In the genomic region with DNA sequence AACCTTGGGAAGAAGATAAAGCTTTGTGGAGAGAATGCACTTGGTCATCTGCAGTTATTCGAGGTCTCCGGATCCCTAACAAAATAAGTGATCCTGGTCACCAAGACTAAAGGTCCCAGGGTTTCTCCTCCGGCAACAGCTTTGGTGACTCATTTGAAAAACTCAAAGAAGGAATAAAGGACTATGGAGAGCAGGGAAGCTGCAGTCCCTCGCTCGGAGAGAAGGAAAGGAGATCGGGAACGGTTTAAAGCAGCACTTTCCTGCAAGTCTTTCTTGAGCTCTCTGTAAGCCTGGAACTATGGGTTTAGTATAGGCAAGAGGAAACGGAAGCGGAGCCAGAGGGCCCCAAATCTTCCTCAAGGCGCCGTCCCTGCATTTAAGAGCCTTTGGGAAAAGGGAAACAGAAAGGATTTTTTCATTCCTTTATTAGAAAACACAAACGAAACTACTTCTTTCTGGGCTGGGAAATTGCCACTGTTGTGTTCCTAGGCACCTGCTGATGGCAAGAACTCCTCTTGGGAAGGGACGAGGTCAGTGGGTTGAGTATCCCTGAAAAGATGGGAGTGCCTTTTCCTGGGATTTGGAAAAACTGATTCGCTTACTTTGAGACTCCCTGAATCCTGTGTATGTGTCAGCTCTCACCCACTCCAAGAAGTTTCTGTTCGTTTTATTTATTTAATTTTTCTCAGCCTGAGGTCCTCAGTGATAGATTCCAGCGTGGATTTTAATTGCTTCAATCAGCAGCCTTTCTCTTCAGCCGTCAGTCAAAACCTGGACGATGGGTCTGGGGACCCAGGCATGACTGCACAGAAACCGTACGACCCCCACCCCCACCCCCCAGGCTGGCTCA, we compare ENCODE assay signal across 8 mouse cellular contexts. TPM values are rescaled to one million over a fixed set of nuclear protein-coding genes. Genes with fewer than 3 reads are reported as not detected.
DNase-seq lines count a peak whose midpoint lies in the region; ATAC-seq and TF ChIP-seq lines count a peak whose summit lies in the region.

No protein-coding gene starts in this region.

- ATAC-seq in lung, embryonic 14.5 days (ENCODE audit: insufficient read depth), result no peak
- no peak for ATAC-seq in lung, postnatal 0 days
- peak; percentile 22; the same call in 1 of the 2 replicates for ATAC-seq in hindbrain, embryonic 14.5 days (ENCODE audit: low FRiP score)
- peak; percentile 60 for ATAC-seq in neural tube, embryonic 15.5 days (ENCODE audit: low FRiP score)

- peak; percentile 25 for DNase-seq in embryo, embryonic 9.5 days (ENCODE audit: extremely low spot score)
- DNase-seq in embryo, embryonic 10 days (ENCODE audit: low spot score), result no peak
- no peak for DNase-seq in lung, embryonic 14.5 days
- no peak for DNase-seq in lung, postnatal 0 days (ENCODE audit: low spot score)
- peak; percentile 32 for DNase-seq in hindbrain, embryonic 14.5 days (ENCODE audit: low spot score)
- no peak for DNase-seq in layer of hippocampus, adult 11-12 months (ENCODE audit: low spot score)
- DNase-seq in gastrocnemius, postnatal 36 days, result no peak

- no peak for TF ChIP-seq EP300 in lung, postnatal 0 days (IDR thresholded peaks at IDR 0.05)

- H3K27ac ChIP-seq in lung, embryonic 14.5 days (ENCODE audit: low read depth), result no peak overlapping the region
- no peak overlapping the region for H3K27ac ChIP-seq in lung, postnatal 0 days (ENCODE audit: low read length)
- peak overlapping the region; percentile 96 for H3K27ac ChIP-seq in hindbrain, embryonic 14.5 days
- peak overlapping the region; percentile 93 for H3K27ac ChIP-seq in neural tube, embryonic 15.5 days (replicated peaks)

- no peak overlapping the region for H3K9ac ChIP-seq in lung, embryonic 14.5 days
- no peak overlapping the region for H3K9ac ChIP-seq in lung, postnatal 0 days (replicated peaks; ENCODE audit: low read depth)
- peak overlapping the region; percentile 86 for H3K9ac ChIP-seq in hindbrain, embryonic 14.5 days
- peak overlapping the region; percentile 56 for H3K9ac ChIP-seq in neural tube, embryonic 15.5 days (replicated peaks)

- intact Hi-C loops in gastrocnemius, postnatal 36 days (cut with DNase I), result no loop called here

- no peaks in the 10 kb centered on the region for H3K36me3 ChIP-seq in lung, embryonic 14.5 days (ENCODE audit: insufficient read depth)
- no peaks in the 10 kb centered on the region for H3K36me3 ChIP-seq in lung, postnatal 0 days (ENCODE audit: insufficient read depth, low read length)
- H3K36me3 ChIP-seq in hindbrain, embryonic 14.5 days (replicated peaks; ENCODE audit: control insufficient read depth, insufficient read depth), result no peaks in the 10 kb centered on the region
- no peaks in the 10 kb centered on the region for H3K36me3 ChIP-seq in neural tube, embryonic 15.5 days

- no peaks in the 10 kb centered on the region for H3K9me3 ChIP-seq in lung, embryonic 14.5 days (ENCODE audit: low read depth, low read length)
- no peaks in the 10 kb centered on the region for H3K9me3 ChIP-seq in lung, postnatal 0 days (ENCODE audit: low read length)
- H3K9me3 ChIP-seq in hindbrain, embryonic 14.5 days (ENCODE audit: control insufficient read depth, low read length), result no peaks in the 10 kb centered on the region
- H3K9me3 ChIP-seq in neural tube, embryonic 15.5 days (replicated peaks), result no peaks in the 10 kb centered on the region

- WGBS in lung, embryonic 14.5 days, result 4% methylated on average over 20 of the region's 20 CpGs
- WGBS in lung, postnatal 0 days, result 5% methylated on average over 20 of the region's 20 CpGs
- WGBS in hindbrain, embryonic 14.5 days, result 3% methylated on average over 20 of the region's 20 CpGs
- 4% methylated on average over 20 of the region's 20 CpGs for WGBS in neural tube, embryonic 15.5 days

- H3K4me3 ChIP-seq in lung, embryonic 14.5 days (ENCODE audit: low read depth, low read length), result peak overlapping the region; percentile 28; the same call in 1 of the 2 replicates
- no peak overlapping the region for H3K4me3 ChIP-seq in lung, postnatal 0 days (ENCODE audit: low read depth, low read length)
- peak overlapping the region; percentile 56 for H3K4me3 ChIP-seq in hindbrain, embryonic 14.5 days (replicated peaks; ENCODE audit: low read length)
- H3K4me3 ChIP-seq in neural tube, embryonic 15.5 days (replicated peaks), result peak overlapping the region; percentile 52

- TF ChIP-seq CTCF in lung, embryonic 14.5 days (IDR thresholded peaks at IDR 0.05; ENCODE audit: low read depth), result no peak
- no peak for TF ChIP-seq CTCF in lung, postnatal 0 days (IDR thresholded peaks at IDR 0.05)

- H3K27me3 ChIP-seq in lung, embryonic 14.5 days (ENCODE audit: insufficient read depth, low read length), result peaks cover 86% of the 10 kb centered on the region
- H3K27me3 ChIP-seq in lung, postnatal 0 days (replicated peaks; ENCODE audit: insufficient read depth, low read length), result peaks cover 52% of the 10 kb centered on the region
- peaks cover 55% of the 10 kb centered on the region for H3K27me3 ChIP-seq in hindbrain, embryonic 14.5 days (ENCODE audit: control insufficient read depth, insufficient read depth, low read length)
- H3K27me3 ChIP-seq in neural tube, embryonic 15.5 days (replicated peaks), result peaks cover 44% of the 10 kb centered on the region

- H3K4me2 ChIP-seq in lung, embryonic 14.5 days, result no peak overlapping the region
- H3K4me2 ChIP-seq in lung, postnatal 0 days (replicated peaks; ENCODE audit: low read depth, low read length), result no peak overlapping the region
- peak overlapping the region; percentile 85 for H3K4me2 ChIP-seq in hindbrain, embryonic 14.5 days (replicated peaks)
- peak overlapping the region; percentile 79 for H3K4me2 ChIP-seq in neural tube, embryonic 15.5 days

- no peaks in the 10 kb centered on the region for H3K4me1 ChIP-seq in lung, embryonic 14.5 days (ENCODE audit: insufficient read depth)
- H3K4me1 ChIP-seq in lung, postnatal 0 days (ENCODE audit: insufficient read depth, low read depth, low read length), result no peaks in the 10 kb centered on the region
- peaks cover 30% of the 10 kb centered on the region for H3K4me1 ChIP-seq in hindbrain, embryonic 14.5 days (replicated peaks; ENCODE audit: control insufficient read depth, insufficient read depth, low read length)
- peaks cover 42% of the 10 kb centered on the region for H3K4me1 ChIP-seq in neural tube, embryonic 15.5 days

RNA-seq across cellular contexts. Expression of a gene that starts 0.8 kb away (rescaled TPM):
- 0.09 and 0.36 TPM in 2 replicates for polyA plus RNA-seq in lung, embryonic 14.5 days (2014; fragmentation: Nextera tagmentation; extraction: Ambion mirVana)
- 0.02 TPM in 1 of 2 replicates, not detected in the other for polyA plus RNA-seq in lung, postnatal 0 days (2015; fragmentation: Nextera tagmentation; extraction: Ambion mirVana)
- polyA plus RNA-seq in hindbrain, embryonic 14.5 days (2014; fragmentation: Nextera tagmentation; extraction: Ambion mirVana), result 34.7 and 35.1 TPM in 2 replicates
- polyA plus RNA-seq in neural tube, embryonic 15.5 days (2015; fragmentation: Nextera tagmentation; extraction: Ambion mirVana), result 28.2 and 35.7 TPM in 2 replicates
- not detected for total RNA-seq in gastrocnemius, postnatal 36 days (2021)

Comparison
In these comparisons a context has a peak if more than half of its experiments do, and no peak if none do; other contexts are left out.
1. DNase-seq: peak in embryo, embryonic 9.5 days (single experiment) and hindbrain, embryonic 14.5 days (single experiment); none in embryo, embryonic 10 days (single experiment), lung, embryonic 14.5 days (single experiment), lung, postnatal 0 days (single experiment), layer of hippocampus, adult 11-12 months (single experiment) and gastrocnemius, postnatal 36 days (0 of 2).
2. ATAC-seq: peak in hindbrain, embryonic 14.5 days (single experiment) and neural tube, embryonic 15.5 days (single experiment); none in lung, embryonic 14.5 days (single experiment) and lung, postnatal 0 days (single experiment).
3. H3K27ac ChIP-seq: peak in hindbrain, embryonic 14.5 days (single experiment) and neural tube, embryonic 15.5 days (single experiment); none in lung, embryonic 14.5 days (single experiment) and lung, postnatal 0 days (single experiment).
4. H3K4me2 ChIP-seq: peak in hindbrain, embryonic 14.5 days (single experiment) and neural tube, embryonic 15.5 days (single experiment); none in lung, embryonic 14.5 days (single experiment) and lung, postnatal 0 days (single experiment).
5. H3K9ac ChIP-seq: peak in hindbrain, embryonic 14.5 days (single experiment) and neural tube, embryonic 15.5 days (single experiment); none in lung, embryonic 14.5 days (single experiment) and lung, postnatal 0 days (single experiment).
6. RNA of a gene that starts 0.8 kb away (polyA plus RNA-seq): 28.2 to 35.7 TPM in neural tube, embryonic 15.5 days and 34.7 to 35.1 TPM in hindbrain, embryonic 14.5 days; 0.09 to 0.36 TPM in lung, embryonic 14.5 days and 0.02 TPM in lung, postnatal 0 days; every median in the first group is over 10 times any median in the second.